Mouse (Mus musculus): ENCODE results near the gene Erc1.

DNA sequence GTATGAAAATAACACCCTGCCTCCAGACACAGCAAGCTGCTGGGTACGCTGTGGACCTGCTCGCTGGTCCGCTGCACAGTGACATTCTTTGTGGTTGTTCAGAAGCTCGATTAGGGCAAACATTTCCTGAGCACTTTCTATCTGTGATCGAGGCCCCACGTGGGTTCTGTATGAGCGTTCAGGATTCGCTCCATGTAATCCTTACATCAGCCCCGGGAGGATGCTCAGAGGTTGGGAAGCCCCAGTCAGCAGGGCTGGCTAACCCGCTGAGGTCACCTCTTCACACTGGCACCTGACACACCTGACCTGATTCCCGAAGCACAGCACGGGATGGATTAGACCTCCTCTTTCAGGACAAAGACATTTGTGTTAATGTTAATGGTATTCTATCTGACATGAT lies 312.1 kb downstream of the Erc1 start:
- no peak for TF ChIP-seq CTCF (IDR thresholded peaks at IDR 0.05; ENCODE audit: extremely low read depth, insufficient read length, insufficient replicate concordance, low read depth, low read length)
- no peak for TF ChIP-seq POLR2A (IDR thresholded peaks at IDR 0.05; ENCODE audit: low read depth, low read length)

Data from small intestine, adult 2 months (tissue).